Mouse (Mus musculus): ENCODE data around the gene Gper1.

DNA sequence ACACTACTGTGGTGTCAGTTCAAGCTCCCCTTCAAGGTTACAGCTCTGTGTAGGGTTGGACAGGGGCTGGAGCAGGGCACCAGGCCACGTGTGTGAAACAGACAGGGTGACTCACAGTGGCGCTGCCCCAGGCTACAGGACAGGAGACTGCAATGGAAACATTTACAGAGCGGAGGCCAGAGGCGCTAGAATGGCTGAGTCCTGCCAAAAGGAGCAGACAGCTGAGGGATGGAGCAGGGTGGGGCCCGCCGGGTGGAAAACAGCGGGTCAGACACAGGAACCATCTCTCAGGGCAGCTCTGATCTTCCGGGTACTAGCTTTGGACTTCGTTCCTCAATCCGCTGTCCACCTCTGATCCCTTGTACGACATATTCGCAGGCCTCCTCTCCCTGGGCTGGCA is 13.5 kb upstream of the Gper1 start:
- TF ChIP-seq CTCF (IDR thresholded peaks at IDR 0.05; ENCODE audit: borderline replicate concordance, insufficient read depth, low read depth, low read length): no peak
- TF ChIP-seq POLR2A (IDR thresholded peaks at IDR 0.05; ENCODE audit: borderline replicate concordance, insufficient read depth, low read length): no peak
